In genomic region chr17:36308855-36309254, GRCm38 (mm10) we compare ENCODE assay signal across 8 mouse cellular contexts. TPM values are rescaled to one million over a fixed set of nuclear protein-coding genes. Genes with fewer than 3 reads are reported as not detected.
DNase-seq lines count a peak whose midpoint lies in the region; ATAC-seq lines count a peak whose summit lies in the region.
"Not testable (repeated sequence)": the region's sequence is repeated elsewhere in the genome, so short reads cannot be mapped to it uniquely, and the experiment has no call there.

No protein-coding gene starts in this region.

- not testable (repeated sequence) for ATAC-seq in embryonic facial prominence, embryonic 11.5 days (replicated peaks; ENCODE audit: insufficient number of reproducible peaks, low FRiP score, low TSS enrichment, low read depth)
- ATAC-seq in midbrain, embryonic 15.5 days (replicated peaks): peak; percentile 84

- intact Hi-C loops in left cerebral cortex, postnatal 36 days (cut with DNase I): loop anchor here (5.0 kb wide), 2 partner anchors 48 to 108 kb away; no protein-coding TSS in a partner anchor

- H3K4me1 ChIP-seq in embryonic facial prominence, embryonic 11.5 days (ENCODE audit: control insufficient read depth, insufficient read depth, low read length); midbrain, embryonic 15.5 days: not testable (repeated sequence)

- H3K9me3 ChIP-seq in embryonic facial prominence, embryonic 11.5 days (replicated peaks; ENCODE audit: control insufficient read depth, low read length); midbrain, embryonic 15.5 days: not testable (repeated sequence)

- H3K27me3 ChIP-seq in embryonic facial prominence, embryonic 11.5 days (ENCODE audit: control insufficient read depth, insufficient read depth, low read length); midbrain, embryonic 15.5 days (replicated peaks): not testable (repeated sequence)

- H3K9ac ChIP-seq in embryonic facial prominence, embryonic 11.5 days (replicated peaks; ENCODE audit: low read length): not testable (repeated sequence)
- 0 out of 2 replicates have a peak overlapping the region, but pooled peaks have one; percentile 14 for H3K9ac ChIP-seq in midbrain, embryonic 15.5 days

- H3K4me3 ChIP-seq in embryonic facial prominence, embryonic 11.5 days (ENCODE audit: low read depth, low read length); midbrain, embryonic 15.5 days: not testable (repeated sequence)

- peak; percentile 73 for DNase-seq in 416B (ENCODE audit: low read depth)
- DNase-seq in adrenal gland, postnatal 36 days: peak; percentile 68 to 78
- DNase-seq in embryonic facial prominence, embryonic 11.5 days (ENCODE audit: low spot score): peak; percentile 85
- DNase-seq in gonadal fat pad, adult 2 months (ENCODE audit: low read depth): peak; percentile 14
- peak; percentile 64 to 75 for DNase-seq in kidney, adult 8-10 months
- DNase-seq in left cerebral cortex, postnatal 36 days (ENCODE audit: low spot score in 2 of 2): peak; percentile 63 to 66
- peak; percentile 57 for DNase-seq in skeletal muscle tissue, adult 2 months (ENCODE audit: low read depth, low spot score)

- WGBS in embryonic facial prominence, embryonic 11.5 days: 1% methylated on average over 3 of the region's 3 CpGs
- 7% methylated on average over 3 of the region's 3 CpGs for WGBS in midbrain, embryonic 15.5 days

- H3K4me2 ChIP-seq in embryonic facial prominence, embryonic 11.5 days (ENCODE audit: low read depth, low read length): not testable (repeated sequence)
- peak overlapping the region; percentile 29; the same call in 1 of the 2 replicates for H3K4me2 ChIP-seq in midbrain, embryonic 15.5 days

- H3K36me3 ChIP-seq in embryonic facial prominence, embryonic 11.5 days (replicated peaks; ENCODE audit: control insufficient read depth, insufficient read depth, low read depth, low read length); midbrain, embryonic 15.5 days (replicated peaks): not testable (repeated sequence)

- H3K27ac ChIP-seq in embryonic facial prominence, embryonic 11.5 days (replicated peaks; ENCODE audit: low read depth, low read length); midbrain, embryonic 15.5 days: not testable (repeated sequence)

RNA-seq across cellular contexts. Expression of gene H2-M10.1, which starts 17.1 kb away (rescaled TPM):
- not detected for total RNA-seq in adrenal gland, postnatal 36 days (2021)
- polyA plus RNA-seq in embryonic facial prominence, embryonic 11.5 days (2014; fragmentation: Nextera tagmentation; extraction: Ambion mirVana): not detected in 2 replicates
- polyA plus RNA-seq in gonadal fat pad, adult 2 months (2012; rRNA removed): not detected in 2 replicates
- not detected for total RNA-seq in left cerebral cortex, postnatal 36 days (2021)
- polyA plus RNA-seq in midbrain, embryonic 15.5 days (2015; fragmentation: Nextera tagmentation; extraction: Ambion mirVana): not detected in 2 replicates

RNA-seq across cellular contexts. Expression of gene H2-M10.2, which starts 22.6 kb away (rescaled TPM):
- not detected for total RNA-seq in adrenal gland, postnatal 36 days (2021)
- polyA plus RNA-seq in embryonic facial prominence, embryonic 11.5 days (2014; fragmentation: Nextera tagmentation; extraction: Ambion mirVana): not detected in 2 replicates
- polyA plus RNA-seq in gonadal fat pad, adult 2 months (2012; rRNA removed): not detected in 2 replicates
- total RNA-seq in left cerebral cortex, postnatal 36 days (2021): not detected
- 0.20 and 0.35 TPM in 2 replicates for polyA plus RNA-seq in midbrain, embryonic 15.5 days (2015; fragmentation: Nextera tagmentation; extraction: Ambion mirVana)

RNA-seq across cellular contexts. Expression of gene Trim39, which starts 36.8 kb away (rescaled TPM):
- 10 to 100 TPM; 15.7 to 20.0 TPM for total RNA-seq in adrenal gland, postnatal 36 days (2021)
- 14.0 and 15.6 TPM in 2 replicates for polyA plus RNA-seq in embryonic facial prominence, embryonic 11.5 days (2014; fragmentation: Nextera tagmentation; extraction: Ambion mirVana)
- polyA plus RNA-seq in gonadal fat pad, adult 2 months (2012; rRNA removed): 16.9 and 18.2 TPM in 2 replicates
- 10 to 100 TPM; 18.9 to 25.2 TPM for total RNA-seq in left cerebral cortex, postnatal 36 days (2021)
- 29.0 and 31.2 TPM in 2 replicates for polyA plus RNA-seq in midbrain, embryonic 15.5 days (2015; fragmentation: Nextera tagmentation; extraction: Ambion mirVana)

RNA-seq across cellular contexts. Expression of gene Rpp21, which starts 51.0 kb away (rescaled TPM):
- 10 to 100 TPM; 44.0 to 49.0 TPM for total RNA-seq in adrenal gland, postnatal 36 days (2021)
- polyA plus RNA-seq in embryonic facial prominence, embryonic 11.5 days (2014; fragmentation: Nextera tagmentation; extraction: Ambion mirVana): 83.6 and 92.6 TPM in 2 replicates
- polyA plus RNA-seq in gonadal fat pad, adult 2 months (2012; rRNA removed): 52.7 and 58.0 TPM in 2 replicates
- 10 to 100 TPM; 35.7 to 39.5 TPM for total RNA-seq in left cerebral cortex, postnatal 36 days (2021)
- 124 and 138 TPM in 2 replicates for polyA plus RNA-seq in midbrain, embryonic 15.5 days (2015; fragmentation: Nextera tagmentation; extraction: Ambion mirVana)

RNA-seq across cellular contexts. Expression of gene H2-M10.3, which starts 59.4 kb away (rescaled TPM):
- not detected for total RNA-seq in adrenal gland, postnatal 36 days (2021)
- not detected in 2 replicates for polyA plus RNA-seq in embryonic facial prominence, embryonic 11.5 days (2014; fragmentation: Nextera tagmentation; extraction: Ambion mirVana)
- not detected in 2 replicates for polyA plus RNA-seq in gonadal fat pad, adult 2 months (2012; rRNA removed)
- total RNA-seq in left cerebral cortex, postnatal 36 days (2021): not detected
- not detected in 2 replicates for polyA plus RNA-seq in midbrain, embryonic 15.5 days (2015; fragmentation: Nextera tagmentation; extraction: Ambion mirVana)

Comparison
In these comparisons a context has a peak if more than half of its experiments do, and no peak if none do; other contexts are left out.
1. DNase-seq: peak in every context shown above with its lines; median percentile 85 in embryonic facial prominence, embryonic 11.5 days; 73 in 416B; 73 in adrenal gland, postnatal 36 days; 70 in kidney, adult 8-10 months; 64 in left cerebral cortex, postnatal 36 days; 57 in skeletal muscle tissue, adult 2 months; 14 in gonadal fat pad, adult 2 months.